Mouse (Mus musculus) heart, adult 2 months (tissue): ENCODE measurements at regions not wholly inside any gene's neighbourhood (a gene's known extent, or its start where the extent isn't known, plus 50 kb on each side); places are given as distances from the start of the nearest gene placed in this dataset.

Experiments
- DNase-seq, 2 experiments: peaks; one replicate each; pipeline ENCODE4 v3.0.0; 2021
- H3K27ac ChIP-seq: fragments of 200-600 bp; 2 replicates; pipeline ENCODE4 v1.8.1; 2022
- H3K27me3 ChIP-seq: fragments of 200-500 bp; 2 replicates; pipeline ENCODE4 v1.6.1; 2012; ENCODE audit warnings: mild to moderate bottlenecking, low read length, inconsistent platforms, mixed read lengths; ENCODE audit not compliant: control insufficient read depth, insufficient read depth
- H3K36me3 ChIP-seq: fragments of 200-500 bp; 2 replicates; pipeline ENCODE4 v1.6.1; 2012; ENCODE audit warnings: low read length, inconsistent platforms; ENCODE audit not compliant: control insufficient read depth, insufficient read depth
- H3K4me1 ChIP-seq: fragments of 200-500 bp; 2 replicates; pipeline ENCODE4 v1.6.1; 2011; ENCODE audit warnings: low read length; ENCODE audit not compliant: control insufficient read depth, insufficient read depth
- H3K4me3 ChIP-seq: fragments of 200-600 bp; 2 replicates; pipeline ENCODE4 v1.8.1; 2022
- H3K79me2 ChIP-seq: fragments of 200-500 bp; replicated peaks from 2 replicates; pipeline ENCODE4 v1.6.1; 2012; ENCODE audit warnings: mild to moderate bottlenecking, inconsistent platforms, low read length, moderate library complexity, mixed read lengths; ENCODE audit not compliant: control insufficient read depth, insufficient read depth
- H3K9ac ChIP-seq: fragments of 200-500 bp; 2 replicates; pipeline ENCODE4 v1.6.1; 2012; ENCODE audit warnings: low read depth, mild to moderate bottlenecking, control low read depth, inconsistent platforms, low read length, mixed read lengths
- CTCF ChIP-seq: fragments of 200-600 bp; IDR thresholded peaks from 2 replicates; pipeline ENCODE4 v1.8.1; 2022; ENCODE audit warnings: antibody characterized with exemption, mild to moderate bottlenecking, moderate library complexity
- EP300 ChIP-seq: fragments of 200-500 bp; IDR thresholded peaks from 2 replicates; pipeline ENCODE4 v1.6.1; 2011; ENCODE audit warnings: low read depth, low read length, control low read depth; ENCODE audit not compliant: insufficient read depth
- POLR2A ChIP-seq: fragments of 200-500 bp; IDR thresholded peaks from 2 replicates; pipeline ENCODE4 v1.6.1; 2011; ENCODE audit warnings: mild to moderate bottlenecking, low read depth, low read length, control low read depth; ENCODE audit not compliant: insufficient read depth
- WGBS: fragments of 180-500 bp; shearing (Covaris S2); methylation state at CpG from one replicate; pipeline ENCODE4 v1.1.7; 2018; 5-methylcytosine and 5-hydroxymethylcytosine counted together
- intact Hi-C: fragments of 180-260 bp; cut with DNase I; formaldehyde crosslinking; loops from one replicate; pipeline ENCODE4 v1.15.1; 2025

DNA sequence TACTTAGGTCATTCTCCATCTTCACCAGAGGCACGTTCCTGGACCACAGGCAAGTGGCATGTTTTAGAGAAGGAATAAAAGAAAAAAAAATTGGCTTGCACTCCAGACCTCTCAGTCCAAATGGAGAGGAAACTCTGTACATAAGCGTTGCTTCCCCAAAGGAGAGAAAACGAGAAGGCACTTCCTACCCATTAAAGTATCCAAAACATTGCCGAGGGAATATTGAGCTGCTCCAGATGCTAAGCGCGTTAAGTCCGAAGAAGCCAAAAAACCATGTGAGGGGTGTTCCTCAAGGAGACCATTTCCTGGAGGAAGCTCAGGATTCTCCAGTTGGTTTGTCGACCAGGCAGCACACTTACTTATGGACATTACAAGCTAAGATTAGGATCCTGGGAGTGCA lies 286.2 kb downstream of the Pax1 start:
- WGBS = 58% methylated on average over 8 of the region's 8 CpGs
- DNase-seq = no peak
- Histone ChIP-seq H3K27me3 (no peaks in the 10 kb centered on the region), H3K9ac (no peak overlapping the region), H3K79me2 (no peaks in the 10 kb centered on the region), H3K4me3 (no peak overlapping the region), H3K4me1 (no peaks in the 10 kb centered on the region; the same call in 1 of the 2 replicates), H3K27ac (no peak overlapping the region), H3K36me3 (no peaks in the 10 kb centered on the region)
- intact Hi-C loops = no loop called here
- TF ChIP-seq CTCF (no peak), EP300 (no peak), POLR2A (no peak)

DNA sequence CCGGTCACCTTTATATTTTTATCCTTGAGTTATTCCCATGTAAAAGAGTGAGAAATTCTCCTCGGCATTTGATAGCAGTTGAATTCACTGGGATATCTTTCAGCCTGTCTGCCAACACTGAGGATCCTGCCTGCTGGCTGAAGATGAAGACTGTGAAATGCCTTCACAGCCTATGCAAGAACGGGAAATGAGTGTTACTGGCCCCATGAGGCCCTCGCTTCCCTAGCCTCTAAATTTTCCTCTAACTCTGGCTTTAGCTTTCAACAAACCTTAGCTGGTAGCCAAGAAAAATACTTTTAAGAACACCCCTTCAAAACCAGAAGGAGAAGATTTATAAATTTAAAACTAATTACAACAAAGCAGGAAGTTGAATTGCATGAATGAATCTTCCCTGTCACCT lies 285.8 kb downstream of the Pax1 start:
- TF ChIP-seq EP300 = no peak
- no peak for TF ChIP-seq POLR2A
- TF ChIP-seq CTCF = no peak
- no peak overlapping the region for H3K9ac ChIP-seq
- H3K36me3 ChIP-seq = no peaks in the 10 kb centered on the region
- no peak overlapping the region for H3K4me3 ChIP-seq
- H3K79me2 ChIP-seq = no peaks in the 10 kb centered on the region
- intact Hi-C loops = no loop called here
- DNase-seq = no peak
- H3K27ac ChIP-seq = no peak overlapping the region
- no peaks in the 10 kb centered on the region for H3K27me3 ChIP-seq
- WGBS = 55% methylated on average over 4 of the region's 4 CpGs
- H3K4me1 ChIP-seq = no peaks in the 10 kb centered on the region; the same call in 1 of the 2 replicates

DNA sequence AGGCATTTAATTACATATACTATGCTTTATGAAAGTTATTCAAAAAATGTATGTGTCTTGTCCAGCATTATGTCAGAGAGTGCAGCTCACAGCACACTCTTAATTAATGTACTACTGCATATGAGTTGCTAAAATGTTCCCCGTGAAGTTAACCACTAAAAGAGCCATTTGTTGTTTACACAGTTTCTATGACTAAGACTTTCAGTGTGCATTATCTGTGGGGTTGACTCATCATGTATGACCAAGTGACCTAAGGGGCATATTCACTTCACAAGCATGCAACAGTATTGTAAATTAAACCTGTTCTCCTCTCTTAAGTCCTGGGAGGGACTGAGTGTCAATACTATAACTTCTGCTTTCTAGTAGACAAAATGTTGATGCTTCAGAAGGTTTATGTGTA lies 276.2 kb downstream of the Pax1 start:
- intact Hi-C loops = no loop called here
- TF ChIP-seq EP300 = no peak
- no peak for TF ChIP-seq POLR2A
- WGBS = 59% methylated on average over 1 of the region's 1 CpGs
- Histone ChIP-seq H3K9ac (no peak overlapping the region), H3K4me3 (no peak overlapping the region), H3K36me3 (no peaks in the 10 kb centered on the region), H3K79me2 (no peaks in the 10 kb centered on the region), H3K27ac (no peak overlapping the region), H3K27me3 (no peaks in the 10 kb centered on the region), H3K4me1 (no peaks in the 10 kb centered on the region)
- no peak for DNase-seq

DNA sequence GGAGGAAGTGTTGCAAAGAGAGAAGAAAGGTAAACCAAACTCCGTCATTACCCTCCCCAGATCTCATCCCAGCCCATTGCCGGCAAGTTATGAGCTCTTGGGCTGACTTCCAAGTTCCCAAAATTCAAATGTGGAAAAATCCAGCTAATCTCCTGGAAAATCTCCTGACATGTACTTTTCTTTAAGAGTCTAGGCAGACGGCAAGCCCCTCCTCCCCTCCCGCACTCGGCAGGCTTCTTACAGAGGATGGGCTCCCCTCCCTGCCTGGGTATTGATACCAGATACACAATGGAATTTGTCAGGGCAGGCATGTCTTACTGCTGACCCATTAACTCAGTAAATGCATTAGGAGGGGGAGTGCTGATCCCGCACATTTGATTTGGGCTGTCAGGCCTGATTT lies 271.0 kb downstream of the Pax1 start:
- 55% methylated on average over 6 of the region's 6 CpGs for WGBS
- H3K27me3 ChIP-seq = no peaks in the 10 kb centered on the region
- TF ChIP-seq EP300 (no peak), CTCF (no peak), POLR2A (no peak)
- no peak for DNase-seq
- no peaks in the 10 kb centered on the region for H3K36me3 ChIP-seq
- H3K4me3 ChIP-seq = no peak overlapping the region
- no peaks in the 10 kb centered on the region for H3K4me1 ChIP-seq
- H3K79me2 ChIP-seq = no peaks in the 10 kb centered on the region
- intact Hi-C loops = no loop called here
- H3K9ac ChIP-seq = no peak overlapping the region
- H3K27ac ChIP-seq = no peak overlapping the region

DNA sequence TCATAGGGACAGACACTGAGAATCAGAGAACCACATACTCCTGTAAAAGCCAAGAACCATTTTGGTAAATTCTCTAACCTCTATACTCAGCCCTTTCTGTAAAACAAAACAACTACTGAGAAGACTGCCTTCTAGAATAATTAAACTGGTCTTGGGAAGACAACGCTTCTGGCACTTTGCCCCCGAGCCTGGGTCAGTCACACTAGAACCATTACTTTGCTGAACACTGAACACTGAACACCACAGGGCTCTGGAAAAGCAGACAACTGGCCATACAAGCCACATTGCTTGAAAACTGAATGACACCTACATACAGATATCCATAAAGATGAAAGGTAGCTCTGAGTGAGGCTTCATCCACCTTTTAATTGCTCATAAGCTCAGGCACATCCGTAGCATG lies 268.0 kb downstream of the Pax1 start:
- no peak overlapping the region for H3K27ac ChIP-seq
- H3K27me3 ChIP-seq = no peaks in the 10 kb centered on the region
- DNase-seq = no peak
- H3K79me2 ChIP-seq = no peaks in the 10 kb centered on the region
- TF ChIP-seq CTCF (no peak), POLR2A (no peak), EP300 (no peak)
- H3K4me1 ChIP-seq = no peaks in the 10 kb centered on the region
- H3K4me3 ChIP-seq = no peak overlapping the region
- WGBS = 82% methylated on average over 3 of the region's 3 CpGs
- H3K36me3 ChIP-seq = no peaks in the 10 kb centered on the region
- intact Hi-C loops = no loop called here
- H3K9ac ChIP-seq = no peak overlapping the region

DNA sequence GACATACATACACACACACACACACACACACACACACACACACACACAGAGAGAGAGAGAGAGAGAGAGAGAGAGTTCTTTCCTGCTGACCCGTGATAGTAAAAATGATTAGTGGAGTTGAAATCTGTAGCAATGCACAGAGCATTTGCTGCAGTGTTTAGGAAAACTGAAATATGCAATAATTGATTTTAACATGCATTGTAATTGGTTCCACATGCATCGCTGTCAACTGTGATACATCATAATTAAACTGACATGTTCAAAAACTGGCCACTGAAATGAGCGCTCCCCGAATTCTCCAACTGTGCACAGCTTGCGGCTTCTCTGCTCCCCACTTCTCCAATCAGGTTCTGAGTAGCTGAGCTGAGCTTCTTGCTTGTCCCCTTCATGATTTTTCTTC lies 265.4 kb downstream of the Pax1 start:
- Histone ChIP-seq H3K36me3 (no peaks in the 10 kb centered on the region), H3K27me3 (no peaks in the 10 kb centered on the region), H3K4me1 (no peaks in the 10 kb centered on the region), H3K27ac (no peak overlapping the region), H3K79me2 (no peaks in the 10 kb centered on the region), H3K4me3 (no peak overlapping the region), H3K9ac (no peak overlapping the region)
- WGBS = 82% methylated on average over 5 of the region's 5 CpGs
- TF ChIP-seq POLR2A = no peak
- no peak for TF ChIP-seq EP300
- no peak for TF ChIP-seq CTCF
- no peak for DNase-seq
- intact Hi-C loops = no loop called here
